Mouse (Mus musculus): ENCODE data around the gene 5430419D17Rik. TPM values are rescaled to one million over a fixed set of nuclear protein-coding genes. Genes with fewer than 3 reads are reported as not detected.

The 5430419D17Rik gene
- polyA plus RNA-seq, 1 experiment from 2014 or later: not detected

DNA sequence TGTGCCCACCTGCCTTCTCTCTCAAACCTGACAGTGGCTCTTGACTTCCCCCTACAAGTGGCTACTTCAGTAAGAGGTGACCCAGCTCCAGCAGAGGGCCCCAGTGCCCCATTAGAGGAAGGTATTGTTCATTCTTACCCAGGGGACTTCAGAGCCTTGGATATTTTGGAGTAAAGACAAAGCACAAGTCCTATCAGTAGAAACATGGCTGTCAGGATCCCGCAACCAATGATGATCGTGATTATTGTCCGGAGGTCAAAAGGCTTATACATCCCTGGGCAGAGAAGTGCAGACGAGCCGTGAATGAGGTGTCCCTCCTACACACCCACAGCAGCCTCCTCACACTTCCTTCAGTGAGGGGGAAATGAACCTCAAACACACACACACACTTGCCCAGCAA, 152.9 kb downstream of the 5430419D17Rik start:
- Histone ChIP-seq H3K36me3 (replicated peaks; ENCODE audit: insufficient read depth, low read length) (no peaks in the 10 kb centered on the region), H3K4me2 (ENCODE audit: low read depth, low read length) (no peak overlapping the region), H3K4me1 (ENCODE audit: insufficient read depth) (no peaks in the 10 kb centered on the region), H3K27ac (ENCODE audit: low read depth) (no peak overlapping the region), H3K27me3 (ENCODE audit: insufficient read depth, low read length) (no peaks in the 10 kb centered on the region), H3K4me3 (ENCODE audit: low read depth, low read length) (no peak overlapping the region), H3K9ac (replicated peaks) (no peak overlapping the region), H3K9me3 (ENCODE audit: low read length) (no peaks in the 10 kb centered on the region)
- TF ChIP-seq CTCF (IDR thresholded peaks at IDR 0.05; ENCODE audit: low read depth) (0 out of 2 replicates have a peak, but pooled peaks have one; percentile 14), EP300 (IDR thresholded peaks at IDR 0.05; ENCODE audit: low read depth) (no peak)
- no peak for DNase-seq
- no peak for ATAC-seq
- 82% methylated on average over 5 of the region's 5 CpGs for WGBS (ENCODE audit: insufficient replicate concordance)

DNA sequence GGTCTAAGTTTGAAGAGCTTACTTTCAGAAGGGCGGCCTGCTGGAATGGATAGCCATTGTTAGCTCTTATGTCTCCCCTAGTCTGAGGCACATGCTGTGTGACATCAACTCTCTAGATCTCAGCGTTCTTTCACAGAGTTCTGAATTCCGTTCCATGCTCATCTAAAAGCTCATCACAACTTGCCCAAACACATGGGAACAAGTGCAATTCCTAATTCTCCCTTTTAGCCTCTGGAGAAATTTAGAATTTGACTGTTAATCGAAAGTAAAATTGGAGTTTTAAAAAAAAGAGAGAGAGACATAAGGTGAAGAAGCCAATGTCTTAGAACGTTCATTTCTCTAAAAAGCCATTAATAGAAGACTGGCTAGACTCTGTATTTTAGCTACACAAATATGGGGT, 155.2 kb downstream of the 5430419D17Rik start, which contains the start of gene Fam24b:
TSS of gene Fam24b (minus strand) at position 101 of the 400 bp plus-strand sequence.
- Histone ChIP-seq H3K4me1 (ENCODE audit: insufficient read depth) (no peaks in the 10 kb centered on the region), H3K9me3 (ENCODE audit: low read length) (no peaks in the 10 kb centered on the region), H3K36me3 (replicated peaks; ENCODE audit: insufficient read depth, low read length) (no peaks in the 10 kb centered on the region), H3K4me3 (ENCODE audit: low read depth, low read length) (no peak within 1 kb of the TSS), H3K27me3 (ENCODE audit: insufficient read depth, low read length) (no peaks in the 10 kb centered on the region), H3K4me2 (ENCODE audit: low read depth, low read length) (no peak within 1 kb of the TSS), H3K9ac (replicated peaks) (no peak within 1 kb of the TSS), H3K27ac (ENCODE audit: low read depth) (no peak within 1 kb of the TSS)
- TF ChIP-seq CTCF (IDR thresholded peaks at IDR 0.05; ENCODE audit: low read depth) (no peak), EP300 (IDR thresholded peaks at IDR 0.05; ENCODE audit: low read depth) (no peak)
- DNase-seq (no peak), ATAC-seq (no peak)
- 74% methylated on average over 5 of the region's 5 CpGs for WGBS (ENCODE audit: insufficient replicate concordance)

DNA sequence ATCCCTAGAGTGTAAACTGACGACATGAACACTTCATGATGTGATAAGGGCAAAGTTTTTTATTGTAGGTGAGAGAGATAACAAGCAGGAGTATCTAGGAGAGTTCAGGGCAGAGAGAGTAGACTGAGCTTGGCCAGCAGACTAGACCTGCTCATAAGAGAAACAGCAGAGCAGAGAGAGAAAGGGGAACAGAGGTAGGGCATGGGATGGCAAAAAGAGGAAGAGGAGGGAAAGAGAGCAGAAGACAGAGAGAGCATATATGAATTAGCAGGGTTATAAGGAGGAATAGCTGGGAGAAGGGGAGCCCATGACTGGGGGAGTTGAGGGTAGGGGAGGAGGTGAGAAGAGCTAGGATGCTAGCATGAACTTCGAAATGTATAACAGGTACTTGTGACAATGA, 157.5 kb downstream of the 5430419D17Rik start:
- Histone ChIP-seq H3K9ac (replicated peaks) (no peak overlapping the region), H3K4me2 (ENCODE audit: low read depth, low read length) (no peak overlapping the region), H3K27ac (ENCODE audit: low read depth) (no peak overlapping the region), H3K9me3 (ENCODE audit: low read length) (no peaks in the 10 kb centered on the region), H3K27me3 (ENCODE audit: insufficient read depth, low read length) (no peaks in the 10 kb centered on the region), H3K36me3 (replicated peaks; ENCODE audit: insufficient read depth, low read length) (no peaks in the 10 kb centered on the region), H3K4me1 (ENCODE audit: insufficient read depth) (no peaks in the 10 kb centered on the region), H3K4me3 (ENCODE audit: low read depth, low read length) (no peak overlapping the region)
- DNase-seq (no peak), ATAC-seq (no peak)
- WGBS (ENCODE audit: insufficient replicate concordance): 62% methylated on average over 2 of the region's 2 CpGs
- TF ChIP-seq CTCF (IDR thresholded peaks at IDR 0.05; ENCODE audit: low read depth) (no peak), EP300 (IDR thresholded peaks at IDR 0.05; ENCODE audit: low read depth) (no peak)

DNA sequence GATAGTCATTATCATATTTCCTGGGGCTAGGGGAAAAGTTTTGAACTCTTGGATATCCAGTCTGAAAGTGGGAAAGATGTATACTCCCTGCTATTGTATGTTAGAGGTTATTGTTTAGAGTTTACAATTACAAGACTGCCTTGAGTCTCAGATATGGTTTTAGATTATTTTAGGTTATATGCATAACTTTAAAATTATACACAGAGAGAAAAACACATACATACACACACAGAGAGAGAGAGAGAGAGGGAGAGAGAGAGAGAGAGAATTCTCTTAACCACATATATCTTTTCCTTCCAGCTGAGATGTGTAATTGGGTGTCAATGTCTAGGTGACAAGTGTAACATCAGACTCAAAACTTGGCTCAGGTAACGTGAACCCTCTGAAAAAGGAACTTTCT, 159.4 kb downstream of the 5430419D17Rik start, which contains the start of gene Fam24a:
TSS of gene Fam24a (plus strand) at position 301 of the 400 bp plus-strand sequence.
- Histone ChIP-seq H3K4me1 (ENCODE audit: insufficient read depth) (no peaks in the 10 kb centered on the region), H3K9ac (replicated peaks) (no peak within 1 kb of the TSS), H3K27me3 (ENCODE audit: insufficient read depth, low read length) (no peaks in the 10 kb centered on the region), H3K27ac (ENCODE audit: low read depth) (no peak within 1 kb of the TSS), H3K4me2 (ENCODE audit: low read depth, low read length) (no peak within 1 kb of the TSS), H3K36me3 (replicated peaks; ENCODE audit: insufficient read depth, low read length) (0 out of 2 replicates have a peak, but pooled peaks cover 2% of the 10 kb centered on the region), H3K4me3 (ENCODE audit: low read depth, low read length) (no peak within 1 kb of the TSS), H3K9me3 (ENCODE audit: low read length) (no peaks in the 10 kb centered on the region)
- DNase-seq (no peak), ATAC-seq (no peak)
- WGBS (ENCODE audit: insufficient replicate concordance): 41% methylated on average over 1 of the region's 1 CpGs
- no peak for TF ChIP-seq CTCF (IDR thresholded peaks at IDR 0.05; ENCODE audit: low read depth)
- no peak for TF ChIP-seq EP300 (IDR thresholded peaks at IDR 0.05; ENCODE audit: low read depth)

DNA sequence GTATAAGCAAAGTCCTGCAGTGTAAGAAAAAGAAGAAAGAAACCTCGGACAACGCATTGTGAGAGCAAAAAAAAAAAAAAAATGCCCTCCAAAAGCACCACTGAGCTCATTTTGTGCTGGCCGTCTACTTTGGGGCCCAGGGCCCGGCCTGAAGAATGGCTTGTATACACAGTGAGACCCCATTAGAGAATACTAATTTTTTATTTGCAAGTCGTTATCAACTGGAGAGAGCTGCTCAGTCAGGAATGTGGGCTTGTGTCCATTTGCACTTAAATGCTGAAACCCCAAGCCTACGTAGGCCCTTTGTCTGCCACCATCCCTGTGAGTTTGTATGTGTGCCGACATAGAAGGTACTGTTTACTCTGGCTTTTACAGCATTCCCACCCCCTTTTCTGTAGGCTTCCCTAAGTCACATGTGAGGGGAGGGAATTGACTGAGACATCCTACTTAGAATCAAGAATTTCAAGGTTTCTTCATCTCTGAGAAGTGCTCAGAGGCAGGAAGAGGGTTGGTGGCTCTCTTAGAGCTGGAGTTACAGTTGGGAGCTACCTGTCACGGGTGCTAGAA, 163.4 kb downstream of the 5430419D17Rik start:
- Histone ChIP-seq H3K27ac (ENCODE audit: low read depth) (no peak overlapping the region), H3K9me3 (ENCODE audit: low read length) (no peaks in the 10 kb centered on the region), H3K4me2 (ENCODE audit: low read depth, low read length) (no peak overlapping the region), H3K9ac (replicated peaks) (no peak overlapping the region), H3K4me3 (ENCODE audit: low read depth, low read length) (no peak overlapping the region), H3K4me1 (ENCODE audit: insufficient read depth) (no peaks in the 10 kb centered on the region), H3K36me3 (replicated peaks; ENCODE audit: insufficient read depth, low read length) (peaks cover 2% of the 10 kb centered on the region; the same call in 1 of the 2 replicates), H3K27me3 (ENCODE audit: insufficient read depth, low read length) (no peaks in the 10 kb centered on the region)
- DNase-seq: no peak
- TF ChIP-seq CTCF (IDR thresholded peaks at IDR 0.05; ENCODE audit: low read depth) (no peak), EP300 (IDR thresholded peaks at IDR 0.05; ENCODE audit: low read depth) (no peak)
- 70% methylated on average over 8 of the region's 8 CpGs for WGBS (ENCODE audit: insufficient replicate concordance)
- no peak for ATAC-seq

DNA sequence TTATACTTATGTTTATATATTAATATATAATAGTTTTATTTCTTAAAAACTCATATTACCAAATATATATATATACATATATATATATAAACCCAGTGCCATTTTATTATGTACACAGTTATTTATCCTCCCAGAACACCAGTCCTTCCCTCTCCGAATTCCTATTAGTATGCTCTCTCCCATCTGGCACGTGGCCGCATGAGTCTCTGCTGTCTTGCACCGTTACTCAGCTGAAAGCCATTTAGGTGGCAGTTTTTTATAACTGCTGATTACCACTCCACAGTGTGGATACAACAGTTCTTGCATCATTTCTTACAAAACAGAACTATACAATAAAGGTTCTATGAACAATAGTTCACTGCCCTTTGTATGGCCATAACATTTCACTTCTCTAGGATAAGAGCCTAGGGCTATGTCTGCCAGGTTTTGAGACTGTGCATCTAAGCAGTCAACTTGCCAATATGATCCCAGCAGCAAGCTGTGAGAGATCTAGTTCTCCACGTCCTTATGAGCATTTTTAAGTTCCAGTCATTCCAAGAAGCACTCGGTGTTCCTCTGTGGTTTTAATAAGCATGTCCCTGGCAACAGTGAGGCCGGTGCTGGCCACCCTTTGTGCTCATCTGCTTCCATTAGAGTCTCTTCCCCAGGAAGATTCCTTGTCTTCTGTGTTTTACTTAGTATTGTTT, 171.8 kb downstream of the 5430419D17Rik start:
- peaks cover 32% of the 10 kb centered on the region for H3K36me3 ChIP-seq (replicated peaks; ENCODE audit: insufficient read depth, low read length)
- no peak overlapping the region for H3K9ac ChIP-seq (replicated peaks)
- DNase-seq (no peak), ATAC-seq (no peak)
- no peak overlapping the region for H3K4me2 ChIP-seq (ENCODE audit: low read depth, low read length)
- no peak overlapping the region for H3K27ac ChIP-seq (ENCODE audit: low read depth)
- no peaks in the 10 kb centered on the region for H3K4me1 ChIP-seq (ENCODE audit: insufficient read depth)
- no peak overlapping the region for H3K4me3 ChIP-seq (ENCODE audit: low read depth, low read length)
- no peaks in the 10 kb centered on the region for H3K27me3 ChIP-seq (ENCODE audit: insufficient read depth, low read length)
- 82% methylated on average over 7 of the region's 7 CpGs for WGBS (ENCODE audit: insufficient replicate concordance)
- no peak for TF ChIP-seq EP300 (IDR thresholded peaks at IDR 0.05; ENCODE audit: low read depth)
- no peak for TF ChIP-seq CTCF (IDR thresholded peaks at IDR 0.05; ENCODE audit: low read depth)
- no peaks in the 10 kb centered on the region for H3K9me3 ChIP-seq (ENCODE audit: low read length)

Other genes with a start within 250 kb of the 5430419D17Rik start
- gene Htra1, start 238.3 kb upstream of the 5430419D17Rik start, polyA plus RNA-seq (2015; fragmentation: Nextera tagmentation; extraction: Ambion mirVana): 0.61 and 0.83 TPM in 2 replicates
- gene Dmbt1, start 142.3 kb upstream of the 5430419D17Rik start, polyA plus RNA-seq (2015; fragmentation: Nextera tagmentation; extraction: Ambion mirVana): 0.27 and 1.2 TPM in 2 replicates
- gene 4933402N03Rik, start 28.1 kb upstream of the 5430419D17Rik start, polyA plus RNA-seq (2015; fragmentation: Nextera tagmentation; extraction: Ambion mirVana): not detected in 2 replicates
- gene Cuzd1, start 147.9 kb downstream of the 5430419D17Rik start, polyA plus RNA-seq (2015; fragmentation: Nextera tagmentation; extraction: Ambion mirVana): 0.05 TPM in 1 of 2 replicates, not detected in the other
- not detected in 2 replicates for gene Fam24b, start 155.1 kb downstream of the 5430419D17Rik start, polyA plus RNA-seq (2015; fragmentation: Nextera tagmentation; extraction: Ambion mirVana)
- gene Fam24a, start 159.5 kb downstream of the 5430419D17Rik start, polyA plus RNA-seq (2015; fragmentation: Nextera tagmentation; extraction: Ambion mirVana): not detected in 2 replicates
- 4.7 and 5.6 TPM in 2 replicates for gene 2310057M21Rik, start 188.4 kb downstream of the 5430419D17Rik start, polyA plus RNA-seq (2015; fragmentation: Nextera tagmentation; extraction: Ambion mirVana)
- gene Pstk, start 196.7 kb downstream of the 5430419D17Rik start, polyA plus RNA-seq (2015; fragmentation: Nextera tagmentation; extraction: Ambion mirVana): 19.5 and 20.4 TPM in 2 replicates
- gene Ikzf5, start 236.1 kb downstream of the 5430419D17Rik start, polyA plus RNA-seq (2015; fragmentation: Nextera tagmentation; extraction: Ambion mirVana): 4.8 and 5.4 TPM in 2 replicates
- 27.1 and 28.2 TPM in 2 replicates for gene Acadsb, start 236.2 kb downstream of the 5430419D17Rik start, polyA plus RNA-seq (2015; fragmentation: Nextera tagmentation; extraction: Ambion mirVana)